Comparison of ENCODE assay signal across 42 mouse cellular contexts in genomic region chr6:23650205-23650604, GRCm38 (mm10). TPM values are rescaled to one million over a fixed set of nuclear protein-coding genes. Genes with fewer than 3 reads are reported as not detected.
"Had no signal": no experiment of that assay in that cellular context is flagged by ENCODE, and none has a peak within 500 bp of the region (broad histone marks: within the 10 kb centered on the region; RNA-seq: fewer than 3 reads in every experiment).

Gene Rnf133 (minus strand): TSS chr6:23650305.

- H3K27ac ChIP-seq: heart, embryonic 10.5 days; heart, embryonic 13.5 days; heart, embryonic 15.5 days; hindbrain, embryonic 10.5 days; hindbrain, embryonic 12.5 days; hindbrain, embryonic 13.5 days; hindbrain, embryonic 14.5 days; hindbrain, embryonic 15.5 days; hindbrain, postnatal 0 days; intestine, embryonic 15.5 days; kidney, embryonic 15.5 days; kidney, postnatal 0 days; layer of hippocampus, adult 2 months had no signal

- H3K27me3 ChIP-seq: heart, embryonic 12.5 days; heart, embryonic 13.5 days; heart, embryonic 15.5 days; hindbrain, embryonic 12.5 days; hindbrain, embryonic 13.5 days; hindbrain, embryonic 15.5 days; intestine, embryonic 15.5 days; kidney, embryonic 15.5 days had no signal

- DNase-seq: heart, postnatal 10 days; heart, postnatal 14 days; heart, postnatal 36 days; heart, postnatal 4 days; kidney, adult 11 months; kidney, adult 18-20 months; kidney, adult 2 months; kidney, adult 8-10 months; kidney, adult 9 months; kidney, postnatal 10 days; kidney, postnatal 14 days; kidney, postnatal 25 days; kidney, postnatal 36 days; kidney, postnatal 4 days; layer of hippocampus, adult 9-11 months; layer of hippocampus, postnatal 36 days had no signal

- H3K36me3 ChIP-seq: heart, embryonic 10.5 days; heart, embryonic 12.5 days; heart, embryonic 13.5 days; heart, embryonic 15.5 days; hindbrain, embryonic 10.5 days; hindbrain, embryonic 12.5 days; hindbrain, embryonic 13.5 days; hindbrain, embryonic 15.5 days; intestine, embryonic 15.5 days; kidney, embryonic 15.5 days had no signal

- H3K4me3 ChIP-seq: heart, embryonic 10.5 days; heart, embryonic 12.5 days; heart, embryonic 13.5 days; heart, embryonic 15.5 days; hindbrain, embryonic 10.5 days; hindbrain, embryonic 12.5 days; hindbrain, embryonic 13.5 days; hindbrain, embryonic 15.5 days; intestine, embryonic 15.5 days; kidney, embryonic 15.5 days; layer of hippocampus, adult 2 months had no signal

- H3K4me1 ChIP-seq: heart, embryonic 10.5 days; heart, embryonic 12.5 days; heart, embryonic 13.5 days; heart, embryonic 15.5 days; hindbrain, embryonic 10.5 days; hindbrain, embryonic 12.5 days; hindbrain, embryonic 13.5 days; hindbrain, embryonic 15.5 days; intestine, embryonic 15.5 days; kidney, embryonic 15.5 days had no signal

RNA-seq across cellular contexts. Expression of gene Rnf133, which starts in this region (rescaled TPM):
- polyA plus RNA-seq: heart, embryonic 10.5 days; heart, embryonic 11.5 days; heart, embryonic 12.5 days; heart, embryonic 13.5 days; heart, embryonic 14.5 days; heart, embryonic 15.5 days; heart, embryonic 16.5 days; heart, postnatal 0 days; hindbrain, embryonic 10.5 days; hindbrain, embryonic 11.5 days; hindbrain, embryonic 12.5 days; hindbrain, embryonic 13.5 days; hindbrain, embryonic 14.5 days; hindbrain, embryonic 15.5 days; hindbrain, postnatal 0 days; inflammation-experienced regulatory T-cells, adult 6 months; intestine, embryonic 14.5 days; intestine, embryonic 15.5 days; intestine, embryonic 16.5 days; intestine, postnatal 0 days; kidney, adult 2 months; kidney, embryonic 14.5 days; kidney, embryonic 16.5 days; kidney, postnatal 0 days; large intestine, adult 2 months had no signal
